Mouse (Mus musculus): ENCODE data around the gene Gm42878. TPM values are rescaled to one million over a fixed set of nuclear protein-coding genes. Genes with fewer than 3 reads are reported as not detected.

Gm42878 gene
- not detected in 2 replicates for total RNA-seq (2021)
- long read RNA-seq, experiment 1 = 0 reads
- long read RNA-seq, experiment 2 = 0 reads

- DNase-seq = peak; percentile 75
Measured at GRCm38 (mm10) chr5:121544910-121545792, at the start of gene Gm42878, which contains the start of gene Adam1a. TSS of gene Gm42878 (minus strand) at chr5:121545482. TSS of gene Adam1a (minus strand) at chr5:121545482.

- no peak for DNase-seq
Measured at GRCm38 (mm10) chr5:121594714-121595313, 49.5 kb upstream of the Gm42878 start.

- DNase-seq = peak; percentile 95
Measured at GRCm38 (mm10) chr5:121593451-121594401, 48.4 kb upstream of the Gm42878 start, which contains the start of gene Aldh2. TSS of gene Aldh2 (minus strand) at chr5:121593824.

GRCm38 (mm10) chr5:121592816-121593407, 47.6 kb upstream of the Gm42878 start:
- DNase-seq = peak; percentile 59

- peak; percentile 59 for DNase-seq
Measured at GRCm38 (mm10) chr5:121592064-121592815, 47.0 kb upstream of the Gm42878 start.

- peak; percentile 68 for DNase-seq
Measured at GRCm38 (mm10) chr5:121591417-121592063, 46.3 kb upstream of the Gm42878 start.

GRCm38 (mm10) chr5:121589928-121590327, 44.6 kb upstream of the Gm42878 start:
- DNase-seq = no peak

- DNase-seq = peak; percentile 57
Measured at GRCm38 (mm10) chr5:121586400-121587039, 41.2 kb upstream of the Gm42878 start.

- no peak for DNase-seq
Measured at GRCm38 (mm10) chr5:121585699-121586098, 40.4 kb upstream of the Gm42878 start.

GRCm38 (mm10) chr5:121585005-121585404, 39.7 kb upstream of the Gm42878 start:
- DNase-seq = no peak

GRCm38 (mm10) chr5:121583765-121584501, 38.7 kb upstream of the Gm42878 start:
- peak; percentile 97 for DNase-seq

GRCm38 (mm10) chr5:121581945-121582344, 36.7 kb upstream of the Gm42878 start:
- no peak for DNase-seq

GRCm38 (mm10) chr5:121576927-121577488, 31.7 kb upstream of the Gm42878 start:
- DNase-seq = peak; percentile 89

- no peak for DNase-seq
Measured at GRCm38 (mm10) chr5:121575867-121576266, 30.6 kb upstream of the Gm42878 start.

- DNase-seq = no peak
Measured at GRCm38 (mm10) chr5:121574145-121574544, 28.9 kb upstream of the Gm42878 start.

GRCm38 (mm10) chr5:121570787-121571186, 25.5 kb upstream of the Gm42878 start:
- no peak for DNase-seq

GRCm38 (mm10) chr5:121569881-121570420, 24.7 kb upstream of the Gm42878 start:
- DNase-seq = no peak

GRCm38 (mm10) chr5:121566035-121566681, 20.9 kb upstream of the Gm42878 start:
- no peak for DNase-seq
